Mouse (Mus musculus) myocyte (in vitro differentiated cells): ENCODE results near the gene Gm20422.

Experiments used
- MAX ChIP-seq: IDR thresholded peaks from one replicate; pipeline ENCODE4 v1.6.1; 2011; ENCODE audit warnings: low read depth, mild to moderate bottlenecking, control low read depth
- MYOD1 ChIP-seq, 3 experiments: IDR thresholded peaks; one replicate each; pipeline ENCODE4 v1.6.1; 2011; ENCODE audit warnings: control low read depth in 2 of 3, low read depth in 2 of 3, mild to moderate bottlenecking in 2 of 3, moderate library complexity in 1 of 3; ENCODE audit not compliant: insufficient read length in 2 of 3, control insufficient read depth in 1 of 3
- MYOG ChIP-seq, 3 experiments: IDR thresholded peaks; one replicate each; pipeline ENCODE4 v1.6.1; 2011; ENCODE audit warnings: control low read depth in 2 of 3, low read depth in 2 of 3, mild to moderate bottlenecking in 2 of 3; ENCODE audit not compliant: insufficient read length in 2 of 3, control insufficient read depth in 1 of 3, insufficient read depth in 1 of 3
- POLR2A ChIP-seq: IDR thresholded peaks from one replicate; pipeline ENCODE4 v1.6.1; 2011; ENCODE audit warnings: low read depth, mild to moderate bottlenecking, control low read depth, moderate library complexity; ENCODE audit not compliant: insufficient read length
- POLR2AphosphoS2 ChIP-seq: IDR thresholded peaks from one replicate; pipeline ENCODE4 v1.6.1; 2011; ENCODE audit warnings: low read depth, control low read depth; ENCODE audit not compliant: insufficient read length
- SRF ChIP-seq: IDR thresholded peaks from one replicate; pipeline ENCODE4 v1.6.1; 2011; ENCODE audit warnings: low read depth; ENCODE audit not compliant: control insufficient read depth, insufficient read length
- TCF12 ChIP-seq: IDR thresholded peaks from one replicate; pipeline ENCODE4 v1.6.1; 2011; ENCODE audit warnings: mild to moderate bottlenecking, control low read depth; ENCODE audit not compliant: poor library complexity, insufficient read depth, severe bottlenecking

- TF ChIP-seq POLR2A (no peak), TCF12 (no peak), SRF (no peak), MAX (no peak), MYOD1 (IDR thresholded peaks at IDR 0.05; ENCODE audit: control insufficient read depth in 1 of 3, insufficient read length in 2 of 3, low read depth in 2 of 3) (no peak), MYOG (IDR thresholded peaks at IDR 0.05; ENCODE audit: control insufficient read depth in 1 of 3, insufficient read depth in 1 of 3, insufficient read length in 2 of 3, low read depth in 2 of 3) (no peak), POLR2AphosphoS2 (no peak)
Measured at GRCm38 (mm10) chr8:69799261-69799660, 24.6 kb upstream of the Gm20422 start.
